In the genomic region with DNA sequence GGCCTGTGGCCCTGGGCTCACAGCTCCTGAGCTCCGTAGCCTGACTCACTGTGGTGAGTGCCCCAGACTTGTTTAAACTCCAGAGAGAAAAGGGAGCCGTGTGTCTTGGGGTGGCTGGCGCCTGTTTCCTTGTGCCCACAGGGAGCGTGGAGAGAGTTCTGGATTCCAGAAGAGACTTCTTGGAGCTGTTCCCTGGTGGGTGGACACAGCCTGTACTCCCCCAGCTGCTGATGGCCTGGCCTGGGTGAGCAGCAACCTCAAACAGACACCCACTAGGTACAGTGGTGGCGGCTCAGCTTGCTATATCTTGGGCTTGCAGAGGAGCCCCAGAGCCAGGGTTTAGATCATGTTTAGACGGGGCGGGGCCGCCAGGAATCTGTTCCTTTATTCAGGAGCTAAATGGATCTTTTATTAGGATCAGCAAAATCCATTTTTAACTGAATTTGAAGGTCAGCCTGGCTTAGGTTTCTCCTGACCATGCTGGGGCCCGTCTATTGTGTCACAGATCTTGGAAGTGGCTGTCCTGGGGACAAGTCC, we compare ENCODE assay signal across 14 mouse cellular contexts. TPM values are rescaled to one million over a fixed set of nuclear protein-coding genes. Genes with fewer than 3 reads are reported as not detected.
DNase-seq lines count a peak whose midpoint lies in the region; ATAC-seq lines count a peak whose summit lies in the region.
"Had no signal": no experiment of that assay in that cellular context is flagged by ENCODE, and none has a peak within 500 bp of the region (broad histone marks: within the 10 kb centered on the region; RNA-seq: fewer than 3 reads in every experiment).

No protein-coding gene starts in this region.

- 0 out of 2 replicates have a peak, but pooled peaks cover 5% of the 10 kb centered on the region for H3K36me3 ChIP-seq in hindbrain, embryonic 10.5 days
- no peaks in the 10 kb centered on the region for H3K36me3 ChIP-seq in hindbrain, embryonic 12.5 days
- no peaks in the 10 kb centered on the region for H3K36me3 ChIP-seq in embryonic facial prominence, embryonic 15.5 days
- H3K36me3 ChIP-seq in limb, embryonic 13.5 days: no peaks in the 10 kb centered on the region
- H3K36me3 ChIP-seq: midbrain, embryonic 13.5 days; neural tube, embryonic 12.5 days had no signal

- H3K27me3 ChIP-seq in hindbrain, embryonic 10.5 days (ENCODE audit: insufficient read depth, poor library complexity, severe bottlenecking): no peaks in the 10 kb centered on the region; the same call in 1 of the 2 replicates
- H3K27me3 ChIP-seq in hindbrain, embryonic 12.5 days: no peaks in the 10 kb centered on the region
- no peaks in the 10 kb centered on the region for H3K27me3 ChIP-seq in embryonic facial prominence, embryonic 15.5 days
- H3K27me3 ChIP-seq in limb, embryonic 13.5 days: no peaks in the 10 kb centered on the region
- H3K27me3 ChIP-seq: midbrain, embryonic 13.5 days; neural tube, embryonic 12.5 days had no signal

- no peak for ATAC-seq in hindbrain, embryonic 12.5 days (ENCODE audit: low FRiP score)
- ATAC-seq in embryonic facial prominence, embryonic 15.5 days (ENCODE audit: insufficient number of reproducible peaks, low FRiP score, low TSS enrichment, low read depth): no peak
- no peak for ATAC-seq in limb, embryonic 13.5 days (ENCODE audit: low FRiP score, low read depth)
- ATAC-seq in CD4-positive, CD25-positive, alpha-beta regulatory T cell, adult 4 months: no peak
- ATAC-seq: forebrain, postnatal 0 days; liver, postnatal 0 days; midbrain, embryonic 13.5 days had no signal

- H3K4me3 ChIP-seq in hindbrain, embryonic 10.5 days: no peak overlapping the region
- no peak overlapping the region for H3K4me3 ChIP-seq in hindbrain, embryonic 12.5 days
- H3K4me3 ChIP-seq in embryonic facial prominence, embryonic 15.5 days (replicated peaks): no peak overlapping the region
- H3K4me3 ChIP-seq in limb, embryonic 13.5 days: no peak overlapping the region
- H3K4me3 ChIP-seq: midbrain, embryonic 13.5 days; neural tube, embryonic 12.5 days had no signal

- WGBS in hindbrain, embryonic 10.5 days: 85% methylated on average over 9 of the region's 9 CpGs
- WGBS in hindbrain, embryonic 12.5 days: 82% methylated on average over 9 of the region's 9 CpGs
- 55% methylated on average over 9 of the region's 9 CpGs for WGBS in embryonic facial prominence, embryonic 15.5 days
- 65% methylated on average over 9 of the region's 9 CpGs for WGBS in limb, embryonic 13.5 days

- no peaks in the 10 kb centered on the region for H3K9me3 ChIP-seq in hindbrain, embryonic 10.5 days
- H3K9me3 ChIP-seq in hindbrain, embryonic 12.5 days (replicated peaks): no peaks in the 10 kb centered on the region
- no peaks in the 10 kb centered on the region for H3K9me3 ChIP-seq in embryonic facial prominence, embryonic 15.5 days (replicated peaks)
- no peaks in the 10 kb centered on the region for H3K9me3 ChIP-seq in limb, embryonic 13.5 days
- H3K9me3 ChIP-seq: midbrain, embryonic 13.5 days; neural tube, embryonic 12.5 days had no signal

- DNase-seq in hindbrain, embryonic 10.5 days (ENCODE audit: low spot score): no peak
- peak; percentile 36 for DNase-seq in 3134 (ENCODE audit: extremely low read depth, insufficient read length, low spot score)
- DNase-seq in thymus, postnatal 10 days (ENCODE audit: low spot score in 2 of 2): no peak
- DNase-seq in thymus, postnatal 14 days: no peak
- DNase-seq: cerebellum, postnatal 10 days; forebrain, postnatal 0 days; kidney, adult 8-10 months; liver, postnatal 0 days had no signal

- H3K4me1 ChIP-seq in hindbrain, embryonic 10.5 days (replicated peaks): peaks cover 48% of the 10 kb centered on the region
- peaks cover 25% of the 10 kb centered on the region for H3K4me1 ChIP-seq in hindbrain, embryonic 12.5 days
- H3K4me1 ChIP-seq in embryonic facial prominence, embryonic 15.5 days: peaks cover 37% of the 10 kb centered on the region
- H3K4me1 ChIP-seq in limb, embryonic 13.5 days: peaks cover 41% of the 10 kb centered on the region

- no peak overlapping the region for H3K9ac ChIP-seq in hindbrain, embryonic 12.5 days
- no peak overlapping the region for H3K9ac ChIP-seq in embryonic facial prominence, embryonic 15.5 days
- peak overlapping the region; percentile 46; the same call in 1 of the 2 replicates for H3K9ac ChIP-seq in limb, embryonic 13.5 days
- H3K9ac ChIP-seq: forebrain, postnatal 0 days; liver, postnatal 0 days; neural tube, embryonic 12.5 days had no signal

- H3K27ac ChIP-seq in hindbrain, embryonic 10.5 days: peak overlapping the region; percentile 9; the same call in 1 of the 2 replicates
- no peak overlapping the region for H3K27ac ChIP-seq in hindbrain, embryonic 12.5 days
- H3K27ac ChIP-seq in embryonic facial prominence, embryonic 15.5 days (replicated peaks): peak overlapping the region; percentile 58
- H3K27ac ChIP-seq in limb, embryonic 13.5 days: no peak overlapping the region; the same call in 1 of the 2 replicates
- H3K27ac ChIP-seq: neural tube, embryonic 12.5 days had no signal

- H3K4me2 ChIP-seq in hindbrain, embryonic 12.5 days (replicated peaks): no peak overlapping the region
- no peak overlapping the region for H3K4me2 ChIP-seq in embryonic facial prominence, embryonic 15.5 days (replicated peaks)
- H3K4me2 ChIP-seq in limb, embryonic 13.5 days (replicated peaks): no peak overlapping the region
- H3K4me2 ChIP-seq: midbrain, embryonic 13.5 days; neural tube, embryonic 12.5 days had no signal

RNA-seq across cellular contexts. Expression of gene Gse1, which starts 21.6 kb away (rescaled TPM):
- polyA plus RNA-seq in hindbrain, embryonic 10.5 days (2016; fragmentation: Nextera tagmentation; extraction: Ambion mirVana): 14.3 and 22.9 TPM in 2 replicates
- 22.4 and 24.0 TPM in 2 replicates for polyA plus RNA-seq in hindbrain, embryonic 12.5 days (2016; fragmentation: Nextera tagmentation; extraction: Ambion mirVana)
- polyA plus RNA-seq in embryonic facial prominence, embryonic 15.5 days (2015; fragmentation: Nextera tagmentation; extraction: Ambion mirVana): 11.1 and 12.0 TPM in 2 replicates
- 6.9 and 7.1 TPM in 2 replicates for polyA plus RNA-seq in limb, embryonic 13.5 days (2015; fragmentation: Nextera tagmentation; extraction: Ambion mirVana)
- polyA plus RNA-seq in CD4-positive, CD25-positive, alpha-beta regulatory T cell, adult 4 months (2017; shearing (Covaris generic)): 1 to 10 TPM; 2.2 to 4.2 TPM

Comparison
In these comparisons a context has a peak if more than half of its experiments do, and no peak if none do; other contexts are left out.
1. H3K27ac ChIP-seq: peak in hindbrain, embryonic 10.5 days (single experiment) and embryonic facial prominence, embryonic 15.5 days (single experiment); none in hindbrain, embryonic 12.5 days (single experiment) and limb, embryonic 13.5 days (single experiment).